Mouse (Mus musculus): ENCODE results near the gene Gspt2.

DNA sequence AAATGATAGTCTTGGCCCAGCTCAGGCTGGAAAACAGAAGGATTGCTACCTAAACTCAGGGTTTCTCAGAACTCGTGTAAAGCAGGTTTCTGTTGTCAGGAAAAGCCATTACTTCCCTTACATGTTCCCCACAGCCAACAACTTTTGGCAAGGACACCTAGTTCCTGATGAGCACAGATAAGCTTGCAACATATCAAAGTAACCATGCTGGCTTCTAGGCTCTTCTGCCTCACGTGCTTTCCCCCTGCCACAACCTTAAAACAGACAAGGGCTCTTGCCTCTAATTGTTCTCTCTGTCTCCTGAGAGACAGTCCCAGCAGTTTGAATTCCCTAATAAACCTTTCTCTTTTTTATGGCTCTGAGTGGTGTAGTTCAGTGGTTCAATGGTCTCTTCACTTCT lies 21.9 kb downstream of the Gspt2 start:
- TF ChIP-seq ZC3H11A (IDR thresholded peaks at IDR 0.05; ENCODE audit: borderline replicate concordance, low read depth, low read length) (no peak), ZNF384 (IDR thresholded peaks at IDR 0.05; ENCODE audit: low read depth, low read length) (no peak), MAFK (IDR thresholded peaks at IDR 0.05; ENCODE audit: insufficient read depth, low read depth, low read length) (no peak), CHD2 (IDR thresholded peaks at IDR 0.05; ENCODE audit: low read depth, low read length) (no peak)
